Mouse (Mus musculus) embryo, embryonic 10 days (tissue): Measurements from ENCODE around the gene Atp6v1a.

Source experiments
- DNase-seq: peaks from one replicate; pipeline ENCODE4 v3.0.0-alpha.2; 2015; ENCODE audit warnings: low spot score

Gene Atp6v1a

DNA sequence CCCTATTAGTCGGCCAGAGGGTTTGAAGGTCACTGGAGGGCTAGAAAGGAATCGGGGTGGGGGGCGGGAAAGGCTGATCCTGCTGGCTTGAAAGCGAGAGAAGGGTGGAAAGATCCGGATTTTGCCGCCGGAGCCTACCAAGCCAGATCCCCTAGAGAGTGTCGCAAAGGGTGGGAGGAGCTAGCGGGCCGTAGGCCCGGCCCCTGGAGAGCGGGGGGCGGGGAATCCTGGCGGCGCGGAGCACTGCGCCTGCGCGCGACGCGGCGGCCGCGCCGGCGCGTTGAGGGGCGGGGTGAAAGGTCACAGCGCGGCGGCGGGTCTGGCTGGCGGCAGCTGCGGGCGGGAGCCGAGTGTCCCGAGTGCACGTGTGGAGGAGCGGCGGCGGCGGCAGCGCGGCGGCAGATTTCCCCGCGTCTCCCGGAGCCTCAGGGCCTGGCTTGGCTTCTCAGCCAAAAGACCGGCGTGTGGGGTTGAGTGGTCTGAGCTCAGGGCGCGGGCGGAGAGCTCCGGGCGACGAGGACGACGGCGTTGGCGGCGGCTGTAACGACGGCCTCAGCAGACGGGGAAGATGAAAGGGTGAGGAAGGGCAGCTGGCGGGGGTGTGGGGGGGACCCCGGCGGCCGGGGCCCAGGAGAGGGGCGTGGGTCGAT lies at the start of gene Atp6v1a, which contains the start of gene Naa50:
Atp6v1a (minus strand) TSS at position 170 of the 650 bp plus-strand sequence.
Naa50 (plus strand) TSS at position 295 of the 650 bp plus-strand sequence.
- DNase-seq: peak; percentile 87

DNA sequence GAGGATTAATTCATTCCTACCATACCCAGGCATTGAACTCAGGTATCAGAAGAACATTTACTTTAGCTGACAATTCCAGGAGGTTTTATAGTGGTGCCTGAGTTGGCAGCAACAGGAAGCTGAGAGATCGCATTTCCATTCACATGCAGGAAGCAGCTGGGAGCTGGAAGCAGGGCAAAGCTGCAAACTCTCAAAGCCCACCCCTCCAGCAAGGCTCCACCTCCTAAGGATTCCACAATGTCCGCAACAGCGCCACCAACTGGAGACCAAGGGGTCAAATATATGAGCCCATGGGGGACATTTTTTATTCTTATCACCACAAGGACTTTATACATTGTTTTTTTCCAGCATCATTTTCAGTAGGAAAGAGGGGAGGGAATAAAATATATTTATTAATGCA lies 49.3 kb upstream of the Atp6v1a start:
- no peak for DNase-seq

DNA sequence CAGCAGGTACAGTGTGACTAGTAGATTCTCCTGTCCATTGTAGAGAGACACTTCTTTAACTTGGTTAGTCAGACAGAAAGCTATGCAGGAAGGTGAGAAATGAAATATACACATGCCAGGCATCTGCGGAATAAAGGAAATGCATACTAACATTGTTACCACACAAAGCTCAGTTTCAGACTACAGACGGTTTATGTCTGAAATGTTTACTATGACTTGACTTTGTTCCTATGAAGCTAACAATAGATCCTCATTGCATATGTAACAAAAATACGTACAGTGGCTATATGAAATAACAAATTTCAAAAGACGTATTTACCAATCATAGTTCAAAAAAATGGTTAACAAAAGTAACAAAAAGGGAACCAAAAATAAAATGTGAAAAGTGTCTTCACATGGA lies 47.7 kb upstream of the Atp6v1a start:
- no peak for DNase-seq

DNA sequence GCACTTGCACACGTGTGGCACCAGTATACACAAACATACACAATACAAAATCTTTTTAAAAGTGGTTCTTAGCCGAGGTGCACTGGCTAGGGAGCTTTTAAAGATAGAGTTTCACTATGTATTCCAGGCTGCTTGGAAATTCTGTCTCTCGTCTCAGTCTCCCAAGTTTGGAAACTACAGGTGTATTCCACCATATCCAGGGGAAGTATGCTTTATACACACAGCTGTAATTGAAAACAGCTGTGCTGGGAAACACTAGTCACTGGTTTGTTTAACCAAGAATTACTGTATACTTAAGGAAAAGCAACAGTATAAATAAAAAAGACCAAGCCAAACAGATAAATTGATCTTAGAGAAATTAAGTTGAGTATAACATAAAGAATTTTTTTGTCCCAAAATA lies 45.3 kb upstream of the Atp6v1a start:
- DNase-seq: no peak

DNA sequence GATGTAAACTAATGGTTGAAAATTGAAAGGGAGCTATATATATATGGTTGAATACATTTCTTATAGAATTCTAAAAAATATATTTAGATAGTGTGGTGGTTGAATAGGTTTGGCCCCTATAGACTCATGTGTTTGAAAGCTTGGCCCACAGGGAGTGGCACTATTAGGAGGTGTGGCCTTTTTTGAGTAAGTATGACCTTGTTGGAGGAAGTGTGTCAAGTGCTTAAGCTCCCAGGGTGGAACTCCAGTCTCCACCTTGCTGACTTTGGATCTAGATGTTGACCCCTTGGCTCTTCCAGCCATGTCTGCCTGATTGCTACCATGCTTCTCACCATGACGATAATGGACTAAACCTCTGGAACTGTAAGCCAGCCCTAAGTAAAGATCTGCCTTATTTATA lies 43.1 kb upstream of the Atp6v1a start:
- DNase-seq: no peak

DNA sequence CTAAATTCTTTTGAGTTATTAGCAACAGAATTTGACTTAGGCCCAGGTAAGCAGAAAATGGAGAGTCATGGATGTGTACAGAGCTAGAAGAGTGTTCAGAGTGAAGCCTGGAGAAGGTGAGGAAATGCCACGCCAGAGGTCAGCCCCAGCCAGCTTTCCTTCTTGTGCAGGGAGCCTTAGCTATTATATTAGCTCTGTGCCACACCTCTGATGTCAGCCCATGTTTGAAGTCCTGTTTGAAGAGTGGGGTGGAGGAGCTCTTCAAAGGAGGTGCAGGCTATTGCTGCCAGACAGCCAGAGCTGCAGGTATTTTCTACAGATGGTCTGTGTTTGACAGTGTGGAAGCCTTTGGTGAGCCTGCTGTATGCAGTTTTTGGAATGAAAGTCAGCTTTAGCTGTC lies 39.0 kb upstream of the Atp6v1a start:
- no peak for DNase-seq

DNA sequence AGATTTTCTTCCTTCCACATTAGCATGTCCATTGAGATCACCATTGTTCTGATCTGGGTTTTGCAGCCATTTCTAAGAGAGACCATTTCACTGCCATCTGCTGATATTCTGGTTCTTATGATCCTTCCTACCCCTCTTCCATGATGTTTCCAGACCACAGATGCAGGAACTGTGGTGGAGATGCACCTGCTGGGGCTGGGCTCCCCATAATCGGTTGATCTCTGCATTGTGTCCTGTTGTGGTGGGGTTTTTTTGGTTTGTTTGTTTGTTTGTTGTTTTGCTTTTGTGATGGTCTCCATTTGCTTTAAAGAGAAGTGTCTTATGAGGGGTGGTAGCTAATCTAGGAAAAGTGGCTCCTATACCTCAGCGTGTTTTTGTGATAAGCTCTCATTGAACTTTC lies 37.0 kb upstream of the Atp6v1a start:
- no peak for DNase-seq

DNA sequence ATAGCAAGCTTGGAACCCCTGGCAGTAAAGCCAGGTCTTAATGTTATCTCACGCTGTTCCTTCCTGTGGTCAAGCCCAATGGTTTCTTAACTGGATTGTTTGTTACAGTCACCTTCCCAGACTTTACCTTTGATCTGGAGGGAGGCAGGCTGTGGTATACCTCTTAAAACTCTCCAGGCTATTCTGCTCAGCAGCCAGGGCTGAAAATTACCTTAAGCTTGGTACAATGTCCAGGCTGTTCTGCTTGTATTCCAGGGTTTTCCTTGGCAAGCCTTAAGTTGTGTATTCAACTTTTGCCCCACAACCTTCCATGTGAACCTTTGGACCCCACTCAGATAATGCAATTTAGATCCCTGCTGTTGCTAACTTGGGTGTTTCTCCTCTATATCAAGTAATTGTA lies 35.5 kb upstream of the Atp6v1a start:
- DNase-seq: no peak

DNA sequence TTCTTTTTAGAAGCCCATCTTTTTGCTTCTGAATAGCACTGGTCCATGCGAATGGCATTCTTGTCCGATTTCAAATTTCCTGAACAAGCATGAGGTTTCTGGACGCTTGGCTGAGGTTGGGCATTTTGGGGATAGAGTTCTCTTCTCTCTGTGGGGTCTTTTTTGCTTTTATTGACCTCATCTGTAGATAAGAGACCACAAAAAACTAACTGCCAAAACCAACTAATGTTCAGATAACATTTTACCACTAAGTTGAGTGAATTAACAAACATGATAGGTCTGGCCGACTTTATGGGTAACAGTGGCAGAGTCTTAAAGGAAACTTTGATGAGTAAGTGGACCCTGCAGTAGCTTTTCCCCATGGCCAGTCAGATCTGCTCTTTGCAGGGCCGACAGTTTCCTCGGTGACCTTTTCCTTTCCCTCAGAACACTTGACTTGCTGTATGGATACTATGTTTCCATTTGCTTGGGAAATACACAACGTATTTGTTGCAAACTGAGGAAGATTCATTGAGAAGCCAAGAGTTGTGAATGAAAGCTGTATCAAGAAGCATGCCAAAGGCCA lies 34.5 kb upstream of the Atp6v1a start:
- no peak for DNase-seq

DNA sequence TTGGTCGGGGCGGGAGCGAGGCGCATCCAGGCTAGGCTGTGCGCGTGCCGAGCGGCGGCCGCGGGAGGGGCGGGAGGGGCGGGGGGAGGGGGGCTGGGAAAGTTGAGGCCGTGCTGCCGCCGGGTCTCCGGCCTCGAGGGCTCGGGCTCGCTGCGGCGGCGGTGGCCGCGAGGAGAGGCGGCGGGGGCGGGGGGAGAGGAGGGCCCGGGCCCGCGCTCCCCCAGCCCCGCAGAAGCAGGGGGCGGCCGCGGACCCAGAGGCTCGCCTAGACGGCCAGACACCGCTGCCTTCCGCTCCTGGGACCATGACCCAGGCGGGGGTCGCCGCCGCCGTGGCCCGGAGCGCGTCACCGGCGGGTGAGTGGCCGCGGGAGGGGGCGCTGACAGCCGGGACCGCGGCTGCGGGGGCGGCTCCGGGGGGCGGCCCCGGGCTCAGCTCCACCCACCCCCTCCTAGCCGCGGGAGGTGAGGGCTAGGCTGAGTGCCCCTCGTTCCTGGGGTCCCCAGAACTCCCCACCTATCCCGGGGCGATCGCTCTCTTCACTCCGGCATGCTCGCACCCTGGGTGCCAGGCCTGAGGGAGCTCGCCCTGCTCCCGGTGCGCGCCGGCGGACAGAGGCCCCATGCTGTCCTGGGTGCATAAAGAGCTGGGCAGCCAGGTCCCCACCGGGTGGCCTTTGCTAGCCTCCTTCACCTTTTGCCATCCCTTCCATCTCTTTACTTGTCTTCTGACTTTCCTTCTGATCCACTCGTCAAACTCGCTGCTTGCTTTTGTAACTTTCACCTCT lies 33.8 kb upstream of the Atp6v1a start, which contains the start of gene Usf3:
Usf3 (plus strand) TSS at position 92 of the 787 bp plus-strand sequence.
- peak; percentile 35 for DNase-seq

DNA sequence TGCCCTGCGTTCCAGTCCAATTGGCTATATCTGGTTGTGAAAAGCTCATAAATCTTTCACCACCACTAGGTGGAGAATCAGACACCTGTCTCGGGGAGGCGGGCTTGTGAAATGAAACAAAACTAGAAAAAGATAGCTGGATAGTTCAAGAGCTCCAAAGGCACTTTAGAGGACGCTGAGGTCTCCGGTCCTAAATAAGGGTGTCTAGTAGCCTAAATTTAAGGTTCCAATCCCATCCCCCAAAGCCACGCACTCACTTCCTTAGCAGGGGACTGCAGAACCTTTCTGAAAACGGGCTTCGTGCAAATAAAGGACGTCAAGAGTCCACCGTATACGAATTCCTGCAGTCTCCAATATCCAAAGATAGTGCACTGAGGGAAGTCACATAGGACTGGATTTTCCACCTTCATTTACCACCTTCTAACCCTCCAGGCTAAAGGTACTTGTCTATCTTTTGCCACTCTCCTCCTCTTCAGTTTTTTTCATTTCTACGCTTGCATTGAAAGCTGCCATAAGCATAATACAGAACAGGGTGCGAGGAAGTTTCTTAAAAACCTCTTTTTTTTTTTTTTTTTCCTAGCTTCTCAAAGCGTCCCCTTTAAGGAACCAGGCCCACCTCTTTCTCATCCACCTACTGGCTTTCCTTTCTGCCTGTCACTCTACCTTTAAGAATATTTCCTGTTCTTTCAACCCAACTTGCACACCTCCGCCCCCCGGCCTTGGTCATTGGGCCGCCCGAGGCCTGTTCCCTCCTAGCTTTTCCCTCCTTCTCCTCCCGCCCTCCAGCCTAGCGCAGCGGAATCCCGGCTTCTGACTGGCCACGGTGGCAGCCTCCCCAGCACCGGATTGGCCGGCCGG lies 33.0 kb upstream of the Atp6v1a start:
- DNase-seq: peak; percentile 97

DNA sequence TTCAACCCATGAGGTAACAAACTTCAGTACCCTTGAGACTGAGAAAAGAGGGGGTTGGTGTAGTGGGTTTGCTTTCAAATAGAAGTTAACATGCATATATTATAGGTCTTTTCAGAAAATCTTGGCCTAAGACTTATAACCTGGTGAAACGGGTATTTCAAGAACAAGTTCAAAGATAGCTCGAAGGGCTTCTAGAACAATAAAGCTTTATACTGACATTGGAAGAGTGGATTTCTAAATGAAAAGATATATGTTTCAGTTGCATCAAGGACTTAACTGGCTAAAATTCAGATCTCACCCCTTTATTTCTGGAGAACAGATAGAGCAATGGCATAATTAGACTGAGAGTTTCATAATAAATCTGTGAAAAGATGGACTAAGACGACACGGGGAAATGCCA lies 29.5 kb upstream of the Atp6v1a start:
- DNase-seq: no peak

DNA sequence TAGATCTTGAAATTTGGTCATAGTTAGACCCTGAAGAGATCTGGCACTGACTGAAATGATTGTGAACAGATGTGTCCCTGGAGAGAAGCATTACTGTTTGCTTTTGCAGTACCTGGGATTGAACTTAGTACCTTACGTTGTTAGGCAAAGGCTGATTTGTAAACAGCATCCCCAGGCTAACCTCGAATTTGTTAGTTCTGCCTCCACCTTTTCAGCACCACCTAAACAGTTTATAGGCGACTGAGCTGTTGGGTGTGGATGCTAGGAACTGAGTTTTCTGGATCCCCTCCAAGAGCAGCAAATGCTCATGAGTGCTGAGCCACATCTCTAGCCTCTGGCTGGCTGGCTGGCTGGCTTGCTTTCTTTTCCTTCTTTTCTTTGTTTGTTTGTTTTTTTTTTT lies 25.7 kb upstream of the Atp6v1a start:
- no peak for DNase-seq

DNA sequence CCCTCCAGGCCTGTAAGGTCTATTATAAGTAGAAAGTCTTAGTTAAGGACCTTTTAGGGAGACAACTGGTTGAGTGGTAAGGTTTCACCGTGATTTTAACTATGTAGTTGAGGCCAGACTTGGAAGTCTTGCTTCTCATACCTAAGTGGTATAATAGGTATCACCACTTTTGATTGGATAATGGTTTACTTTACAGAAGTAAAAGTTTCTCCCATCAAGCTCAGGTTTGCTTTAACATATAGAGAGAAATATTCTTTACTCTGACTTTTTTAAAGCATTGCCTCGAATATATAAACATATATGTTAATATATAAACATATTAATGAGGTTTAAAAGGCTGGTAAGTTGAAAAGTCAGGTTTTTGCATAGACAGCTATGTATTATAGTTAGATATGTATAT lies 24.3 kb upstream of the Atp6v1a start:
- DNase-seq: no peak

DNA sequence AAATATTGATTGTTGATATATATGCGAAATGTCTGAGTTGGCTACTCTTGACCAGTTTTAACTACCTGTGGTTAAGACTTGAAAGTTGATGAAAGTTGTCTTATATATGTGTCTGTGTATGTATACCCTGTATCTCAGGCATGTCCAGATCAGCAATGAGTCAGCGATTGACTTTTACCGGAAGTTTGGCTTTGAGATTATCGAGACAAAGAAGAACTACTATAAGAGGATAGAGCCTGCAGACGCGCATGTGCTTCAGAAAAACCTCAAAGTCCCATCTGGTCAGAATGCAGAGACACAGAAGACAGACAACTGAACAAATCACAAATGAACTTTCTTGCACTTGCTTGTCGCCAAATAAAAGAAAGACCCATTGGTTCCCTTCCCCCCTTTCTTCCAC lies 19.8 kb upstream of the Atp6v1a start:
- no peak for DNase-seq

DNA sequence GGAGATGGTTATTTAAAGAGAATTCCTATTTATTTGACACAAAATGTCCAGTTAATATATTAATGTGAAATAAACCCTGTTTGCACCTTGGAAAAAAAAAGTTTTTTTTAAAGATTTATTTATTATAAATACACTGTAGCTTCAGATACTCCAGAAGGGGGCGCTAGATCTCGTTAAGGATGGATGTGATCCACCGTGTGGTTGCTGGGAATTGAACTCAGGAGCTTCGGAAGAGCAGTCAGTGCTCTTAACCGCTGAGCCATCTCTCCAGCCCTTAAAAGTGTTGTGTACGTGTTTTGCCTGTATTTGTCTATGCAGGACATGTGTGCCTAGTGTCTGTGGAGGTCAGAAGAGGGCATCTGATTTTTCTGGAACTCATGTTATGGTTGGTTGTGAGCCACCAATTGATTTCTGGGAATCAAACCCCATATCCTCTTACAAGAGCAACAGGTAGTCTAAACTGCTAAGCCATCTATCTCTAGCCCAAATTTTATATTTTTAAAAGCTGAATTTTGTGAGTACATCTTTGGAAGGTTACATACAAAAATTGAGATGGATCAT lies 15.1 kb upstream of the Atp6v1a start:
- no peak for DNase-seq

DNA sequence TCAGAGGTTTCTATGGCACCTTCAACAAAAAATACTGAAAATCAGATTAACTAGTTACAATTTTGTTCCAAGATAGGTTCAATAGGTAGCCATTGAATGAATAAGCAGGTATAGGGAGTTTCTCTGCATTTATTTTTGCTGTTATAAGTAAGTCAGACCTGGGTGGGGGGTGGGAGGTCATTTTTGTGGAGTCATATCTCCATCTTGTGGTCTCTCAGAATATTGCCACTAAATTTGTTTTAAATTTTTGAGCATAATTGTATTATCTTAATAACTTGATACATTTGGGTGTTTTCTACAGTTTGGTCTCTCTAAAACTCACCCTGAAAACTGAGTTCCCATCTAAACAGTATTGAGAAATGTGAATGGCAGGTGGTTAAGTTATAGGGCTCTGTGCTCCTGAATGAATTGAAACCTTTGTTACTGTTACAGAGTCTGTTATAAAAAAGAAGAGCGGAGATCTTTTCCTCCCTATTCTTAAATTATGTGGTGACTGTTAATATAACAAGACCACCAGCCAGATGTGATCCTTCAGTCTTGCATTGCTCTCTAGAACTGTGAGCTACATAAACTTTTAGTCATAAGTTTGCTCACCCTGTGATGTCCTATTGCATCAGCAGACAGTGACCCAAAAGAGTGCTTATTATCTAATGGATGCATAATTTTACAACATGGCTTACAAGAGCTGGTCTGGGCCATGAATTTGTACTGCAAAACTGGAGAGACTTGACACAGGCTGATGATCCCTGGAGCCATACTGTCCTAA lies 9.7 kb upstream of the Atp6v1a start:
- no peak for DNase-seq

DNA sequence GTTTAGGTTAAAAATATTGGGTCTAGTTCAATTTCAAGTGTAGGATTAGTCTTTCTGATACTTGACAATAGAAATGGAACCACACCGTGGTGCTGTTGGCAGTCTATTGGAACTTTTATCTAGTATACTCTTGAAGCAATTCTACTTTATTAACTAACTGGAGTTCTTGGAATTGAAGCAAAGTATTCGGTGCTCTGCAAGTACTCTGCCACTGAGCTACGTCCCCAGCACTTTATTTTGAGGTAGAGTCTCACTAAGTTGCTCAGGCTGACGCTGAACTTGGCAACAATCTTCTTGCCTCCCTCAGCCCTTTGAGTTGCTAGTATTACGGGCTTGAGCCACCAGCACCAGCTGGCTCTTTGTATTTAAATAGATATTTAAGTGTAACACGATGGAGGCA lies 2.0 kb upstream of the Atp6v1a start:
- DNase-seq: peak; percentile 10

DNA sequence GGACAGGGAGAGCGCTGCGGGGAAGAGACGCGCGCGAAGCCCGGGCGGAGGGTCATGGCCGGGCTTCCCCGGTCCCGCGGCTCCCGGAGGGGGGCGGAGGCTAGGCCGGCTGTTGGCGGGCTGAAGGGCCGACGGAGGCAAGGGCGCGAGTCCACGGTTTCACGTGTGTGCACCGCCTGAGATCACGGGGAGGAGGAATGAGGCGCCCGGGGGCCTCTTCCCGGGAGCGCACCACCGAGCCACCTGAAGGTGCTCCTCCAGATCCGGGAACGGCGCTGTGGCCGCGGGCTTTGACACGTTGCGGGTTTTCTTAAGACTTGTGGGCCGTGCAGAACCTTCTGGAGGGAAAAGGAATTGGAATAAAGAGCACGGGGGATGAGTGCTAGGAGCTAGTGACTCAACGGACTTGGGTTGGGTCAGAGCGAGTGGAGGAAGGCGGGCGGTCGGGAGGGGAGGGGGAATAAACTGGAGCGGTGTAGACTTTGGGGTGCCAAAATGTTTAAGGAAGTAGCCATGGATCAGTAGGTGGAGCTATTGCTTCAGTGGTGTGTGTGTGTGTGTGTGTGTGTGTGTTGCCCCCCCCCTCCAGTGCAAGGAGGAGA lies 782 bp upstream of the Atp6v1a start:
- peak; percentile 80 for DNase-seq

DNA sequence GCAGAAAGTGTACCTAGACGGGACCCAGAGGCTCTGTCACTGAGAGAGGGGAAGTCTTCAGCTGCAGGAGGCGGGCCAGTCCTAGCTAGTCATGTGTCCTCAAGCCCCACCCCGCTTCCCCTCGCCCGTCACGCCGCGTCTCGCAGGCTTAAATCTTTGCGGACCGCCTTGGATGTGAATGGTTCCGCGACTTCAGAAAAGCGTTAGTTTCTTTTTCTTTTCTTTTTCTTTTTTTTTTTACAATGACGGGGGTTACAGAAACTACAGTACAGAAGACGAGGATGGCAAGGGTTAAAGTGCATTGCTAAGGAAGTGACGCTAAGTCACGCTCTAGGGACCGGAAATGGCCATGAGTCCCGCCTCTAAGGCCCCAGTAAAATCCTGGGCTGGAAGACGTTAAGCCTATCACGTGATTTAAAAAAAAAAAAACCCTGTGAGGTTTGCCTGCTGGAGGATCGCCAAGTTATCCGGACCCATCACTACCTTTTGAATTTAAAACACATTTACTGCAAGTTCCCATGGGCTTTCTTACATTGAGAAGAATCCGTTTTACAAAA lies 448 bp downstream of the Atp6v1a start:
- peak; percentile 95 for DNase-seq
